Mouse (Mus musculus) midbrain, embryonic 11.5 days (tissue): Measurements from ENCODE around the gene Tmem161b. TPM values are rescaled to one million over a fixed set of nuclear protein-coding genes. Genes with fewer than 3 reads are reported as not detected.
A peak's percentile ranks its signal among the peaks of the same experiment; 100 is the strongest.
"Not testable (repeated sequence)": the region's sequence is repeated elsewhere in the genome, so short reads cannot be mapped to it uniquely, and the experiment has no call there.

Experiments used
- ATAC-seq: fragments of 200-750 bp; cut with Nextera tagmentation; 2 replicates; pipeline ENCODE4 v1.8.0; 2017; ENCODE audit warnings: moderate TSS enrichment, moderate library complexity; ENCODE audit not compliant: low FRiP score
- DNase-seq: peaks from one replicate; pipeline ENCODE4 v3.0.0; 2015; ENCODE audit warnings: low spot score; ENCODE audit errors: missing footprints
- H3K27ac ChIP-seq: fragments of 300-500 bp; sonication (generic); 2 replicates; pipeline ENCODE4 v1.5.1; 2014; ENCODE audit warnings: low read depth, low read length
- H3K27me3 ChIP-seq: fragments of 300-500 bp; sonication (generic); 2 replicates; pipeline ENCODE4 v1.6.1; 2014; ENCODE audit warnings: mild to moderate bottlenecking, low read length, moderate library complexity, mixed read lengths; ENCODE audit not compliant: control insufficient read depth, insufficient read depth
- H3K36me3 ChIP-seq: fragments of 300-500 bp; sonication (generic); 2 replicates; pipeline ENCODE4 v1.6.1; 2014; ENCODE audit warnings: mild to moderate bottlenecking, low read length, moderate library complexity, mixed read lengths; ENCODE audit not compliant: control insufficient read depth, insufficient read depth
- H3K4me1 ChIP-seq: fragments of 300-500 bp; sonication (generic); 2 replicates; pipeline ENCODE4 v1.6.1; 2014; ENCODE audit warnings: low read length; ENCODE audit not compliant: control insufficient read depth, insufficient read depth
- H3K4me2 ChIP-seq: fragments of 300-500 bp; sonication (generic); 2 replicates; pipeline ENCODE4 v1.6.1; 2014; ENCODE audit warnings: mild to moderate bottlenecking, moderate library complexity
- H3K4me3 ChIP-seq: fragments of 300-500 bp; sonication (generic); 2 replicates; pipeline ENCODE4 v1.5.1; 2014; ENCODE audit warnings: low read depth, low read length
- H3K9ac ChIP-seq: fragments of 300-500 bp; sonication (generic); 2 replicates; pipeline ENCODE4 v1.6.1; 2014; ENCODE audit warnings: low read length
- H3K9me3 ChIP-seq: fragments of 300-500 bp; sonication (generic); 2 replicates; pipeline ENCODE4 v1.6.1; 2016; ENCODE audit warnings: low read length; ENCODE audit not compliant: control insufficient read depth
- WGBS: fragments of 180-500 bp; shearing (Covaris S2); extraction: QIAGEN DNeasy Blood & Tissue Kit; methylation state at CpG from one replicate; pipeline ENCODE4 v1.1.7; 2014; 5-methylcytosine and 5-hydroxymethylcytosine counted together
- polyA plus RNA-seq: library from polyadenylated mRNA; unstranded; fragments of >200 nt; fragmentation: Nextera tagmentation; extraction: Ambion mirVana; gene quantifications from 2 replicates; pipeline ENCODE4 v1.2.1, GENCODE M21; 2014

The Tmem161b gene
- polyA plus RNA-seq, 1 experiment from 2014 or later = 19.4 TPM

GRCm38 (mm10) chr13:84251295-84251694 is 29.2 kb downstream of the Tmem161b start:
- 0 out of 2 replicates have a peak, but pooled peaks have one; percentile 50 for ATAC-seq
- 66% methylated on average over 5 of the region's 5 CpGs for WGBS
- H3K4me2 ChIP-seq = no peak overlapping the region

GRCm38 (mm10) chr13:84255047-84255446 is 33.0 kb downstream of the Tmem161b start:
- H3K36me3 ChIP-seq = no peaks in the 10 kb centered on the region
- H3K4me3 ChIP-seq = no peak overlapping the region
- no peak overlapping the region for H3K4me2 ChIP-seq
- WGBS = 96% methylated on average over 1 of the region's 1 CpGs
- H3K27ac ChIP-seq = no peak overlapping the region
- no peaks in the 10 kb centered on the region for H3K27me3 ChIP-seq
- H3K9me3 ChIP-seq = no peaks in the 10 kb centered on the region
- H3K4me1 ChIP-seq = no peaks in the 10 kb centered on the region
- no peak overlapping the region for H3K9ac ChIP-seq
- ATAC-seq (no peak), DNase-seq (peak; percentile 14)

More at GRCm38 (mm10) chr13:84251295-84251694, 29.2 kb downstream of the Tmem161b start:
- H3K9ac ChIP-seq = no peak overlapping the region
- H3K4me3 ChIP-seq = no peak overlapping the region
- H3K36me3 ChIP-seq = no peaks in the 10 kb centered on the region
- no peaks in the 10 kb centered on the region for H3K4me1 ChIP-seq
- peak; percentile 72 for DNase-seq
- H3K27ac ChIP-seq = no peak overlapping the region
- H3K27me3 ChIP-seq = no peaks in the 10 kb centered on the region
- H3K9me3 ChIP-seq = no peaks in the 10 kb centered on the region

- H3K4me3 ChIP-seq, H3K36me3 ChIP-seq, H3K4me1 ChIP-seq, H3K4me2 ChIP-seq, H3K9ac ChIP-seq, H3K27me3 ChIP-seq, H3K9me3 ChIP-seq, DNase-seq, H3K27ac ChIP-seq, ATAC-seq: not testable (repeated sequence)
- 95% methylated on average over 1 of the region's 1 CpGs for WGBS
These were observed 42.3 kb downstream of the Tmem161b start for GRCm38 (mm10) chr13:84264418-84264817.

- Histone ChIP-seq H3K9me3 (no peaks in the 10 kb centered on the region), H3K27me3 (no peaks in the 10 kb centered on the region), H3K9ac (no peak overlapping the region), H3K27ac (no peak overlapping the region), H3K4me3 (no peak overlapping the region), H3K36me3 (no peaks in the 10 kb centered on the region; the same call in 1 of the 2 replicates), H3K4me2 (no peak overlapping the region), H3K4me1 (no peaks in the 10 kb centered on the region)
- DNase-seq (peak; percentile 71), ATAC-seq (no peak)
- WGBS = 90% methylated on average over 5 of the region's 5 CpGs
These were observed 54.1 kb downstream of the Tmem161b start for GRCm38 (mm10) chr13:84276246-84276645.

GRCm38 (mm10) chr13:84280352-84280751 is 58.3 kb downstream of the Tmem161b start:
- 85% methylated on average over 4 of the region's 4 CpGs for WGBS
- Histone ChIP-seq H3K9me3 (no peaks in the 10 kb centered on the region), H3K27ac (no peak overlapping the region), H3K4me2 (no peak overlapping the region), H3K27me3 (no peaks in the 10 kb centered on the region), H3K36me3 (no peaks in the 10 kb centered on the region), H3K4me1 (peaks cover 8% of the 10 kb centered on the region), H3K4me3 (no peak overlapping the region), H3K9ac (no peak overlapping the region)
- no peak for DNase-seq
- ATAC-seq = no peak

GRCm38 (mm10) chr13:84282966-84283365 is 60.9 kb downstream of the Tmem161b start:
- H3K36me3 ChIP-seq = peaks cover 2% of the 10 kb centered on the region; the same call in 1 of the 2 replicates
- no peak overlapping the region for H3K4me3 ChIP-seq
- DNase-seq = peak; percentile 72
- no peak for ATAC-seq
- H3K9ac ChIP-seq = no peak overlapping the region
- H3K27ac ChIP-seq = no peak overlapping the region
- H3K4me2 ChIP-seq = no peak overlapping the region
- H3K9me3 ChIP-seq = no peaks in the 10 kb centered on the region
- no peaks in the 10 kb centered on the region for H3K27me3 ChIP-seq
- peaks cover 15% of the 10 kb centered on the region for H3K4me1 ChIP-seq

- peaks cover 15% of the 10 kb centered on the region for H3K4me1 ChIP-seq
- no peak overlapping the region for H3K4me3 ChIP-seq
- H3K4me2 ChIP-seq = peak overlapping the region; percentile 28
- H3K27me3 ChIP-seq = no peaks in the 10 kb centered on the region
- WGBS = 5% methylated on average over 7 of the region's 7 CpGs
- ATAC-seq (peak; percentile 99), DNase-seq (peak; percentile 88)
- H3K36me3 ChIP-seq = peaks cover 2% of the 10 kb centered on the region; the same call in 1 of the 2 replicates
- no peaks in the 10 kb centered on the region for H3K9me3 ChIP-seq
- H3K9ac ChIP-seq = no peak overlapping the region
- peak overlapping the region; percentile 62 for H3K27ac ChIP-seq
These were observed 62.9 kb downstream of the Tmem161b start for GRCm38 (mm10) chr13:84284764-84285558.

- Histone ChIP-seq H3K4me1 (peaks cover 15% of the 10 kb centered on the region), H3K27me3 (no peaks in the 10 kb centered on the region), H3K36me3 (peaks cover 2% of the 10 kb centered on the region; the same call in 1 of the 2 replicates), H3K27ac (peak overlapping the region; percentile 62), H3K9me3 (no peaks in the 10 kb centered on the region), H3K4me3 (no peak overlapping the region), H3K9ac (no peak overlapping the region), H3K4me2 (peak overlapping the region; percentile 28; the same call in 1 of the 2 replicates)
- peak; percentile 89 for ATAC-seq
- DNase-seq = peak; percentile 88
- WGBS = 16% methylated on average over 3 of the region's 3 CpGs
These were observed 63.5 kb downstream of the Tmem161b start for GRCm38 (mm10) chr13:84285559-84285945.

- no peak overlapping the region for H3K9ac ChIP-seq
- no peaks in the 10 kb centered on the region for H3K4me1 ChIP-seq
- no peaks in the 10 kb centered on the region for H3K9me3 ChIP-seq
- ATAC-seq = no peak
- peak; percentile 59 for DNase-seq
- no peak overlapping the region for H3K27ac ChIP-seq
- 86% methylated on average over 2 of the region's 2 CpGs for WGBS
- no peak overlapping the region for H3K4me2 ChIP-seq
- no peak overlapping the region for H3K4me3 ChIP-seq
- peaks cover 3% of the 10 kb centered on the region; the same call in 1 of the 2 replicates for H3K36me3 ChIP-seq
- no peaks in the 10 kb centered on the region for H3K27me3 ChIP-seq
These were observed 77.5 kb downstream of the Tmem161b start for GRCm38 (mm10) chr13:84299445-84300053.
